Mouse (Mus musculus) E14TG2a.4 (cell line): Measurements from ENCODE around the gene Mgat5.

Experiments used
- CTCF ChIP-seq: conservative IDR thresholded peaks from 2 replicates; pipeline ENCODE4 v1.5.1; 2014; ENCODE audit warnings: low read length
- NANOG ChIP-seq: IDR thresholded peaks from 2 replicates; pipeline ENCODE4 v1.6.1; 2014; ENCODE audit warnings: borderline replicate concordance, low read length, mixed read lengths
- POU5F1 ChIP-seq: IDR thresholded peaks from 2 replicates; pipeline ENCODE4 v1.6.1; 2014; ENCODE audit warnings: low read length, borderline replicate concordance

GRCm38 (mm10) chr1:127475756-127476155 lies 270.9 kb downstream of the Mgat5 start:
- no peak for TF ChIP-seq CTCF
- TF ChIP-seq POU5F1, result no peak
- TF ChIP-seq NANOG, result no peak
